Mouse (Mus musculus) left cerebral cortex, adult 8-10 months (tissue): ENCODE data around the gene Dyrk4. TPM values are rescaled to one million over a fixed set of nuclear protein-coding genes. Genes with fewer than 3 reads are reported as not detected.

Source experiments
- DNase-seq, 2 experiments: peaks; one replicate each; pipeline ENCODE4 v3.0.0; 2022; ENCODE audit warnings: low spot score in 2 of 2
- total RNA-seq, 4 experiments: library from RNA; stranded (reverse); gene quantifications; 2 replicates each; pipeline ENCODE4 v1.2.4; 2022

Gene Dyrk4
- under 1 TPM in 3 of 4 experiments, not detected in 1; 0.30 to 0.49 (median 0.41) TPM for total RNA-seq

DNA sequence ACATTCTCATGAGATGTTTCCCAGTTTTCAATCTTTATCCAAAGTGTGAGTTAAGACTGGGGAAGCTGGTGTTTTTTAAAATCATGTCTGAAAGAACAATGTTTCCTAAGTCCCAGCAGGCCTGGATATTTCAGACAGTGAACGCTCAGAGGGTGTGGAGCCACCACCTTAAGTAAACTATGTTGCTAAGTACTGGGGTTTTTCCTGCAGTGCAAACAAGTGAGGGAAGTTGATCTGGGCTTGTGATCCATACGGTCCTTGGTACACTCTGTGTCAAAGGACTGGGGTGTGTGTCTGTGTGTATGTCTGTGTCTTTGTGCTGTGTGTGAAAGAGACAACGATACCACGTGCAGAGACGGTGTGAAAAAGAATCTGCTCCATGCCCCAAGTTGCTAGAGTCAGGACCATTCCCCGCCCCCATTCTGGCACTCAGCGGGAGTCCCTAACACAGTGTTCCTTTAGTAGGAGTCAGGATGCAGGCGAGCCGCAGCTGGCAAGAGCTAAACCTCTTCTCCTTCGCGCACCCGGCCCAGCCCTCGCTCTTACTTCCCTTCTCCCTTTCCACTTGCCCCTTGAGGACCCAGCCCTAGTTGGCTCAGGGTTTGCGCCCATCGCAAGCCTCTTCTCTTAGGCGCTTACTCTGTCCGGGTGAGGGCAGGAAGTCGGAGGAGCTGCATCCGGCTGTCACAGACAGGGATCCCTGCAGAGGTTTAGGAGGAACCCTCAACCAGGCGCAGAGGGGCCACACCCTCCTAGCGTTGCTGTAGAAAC lies at the start of gene Dyrk4:
TSS of gene Dyrk4 (minus strand) at position 729 of the 771 bp plus-strand sequence.
- no peak for DNase-seq

DNA sequence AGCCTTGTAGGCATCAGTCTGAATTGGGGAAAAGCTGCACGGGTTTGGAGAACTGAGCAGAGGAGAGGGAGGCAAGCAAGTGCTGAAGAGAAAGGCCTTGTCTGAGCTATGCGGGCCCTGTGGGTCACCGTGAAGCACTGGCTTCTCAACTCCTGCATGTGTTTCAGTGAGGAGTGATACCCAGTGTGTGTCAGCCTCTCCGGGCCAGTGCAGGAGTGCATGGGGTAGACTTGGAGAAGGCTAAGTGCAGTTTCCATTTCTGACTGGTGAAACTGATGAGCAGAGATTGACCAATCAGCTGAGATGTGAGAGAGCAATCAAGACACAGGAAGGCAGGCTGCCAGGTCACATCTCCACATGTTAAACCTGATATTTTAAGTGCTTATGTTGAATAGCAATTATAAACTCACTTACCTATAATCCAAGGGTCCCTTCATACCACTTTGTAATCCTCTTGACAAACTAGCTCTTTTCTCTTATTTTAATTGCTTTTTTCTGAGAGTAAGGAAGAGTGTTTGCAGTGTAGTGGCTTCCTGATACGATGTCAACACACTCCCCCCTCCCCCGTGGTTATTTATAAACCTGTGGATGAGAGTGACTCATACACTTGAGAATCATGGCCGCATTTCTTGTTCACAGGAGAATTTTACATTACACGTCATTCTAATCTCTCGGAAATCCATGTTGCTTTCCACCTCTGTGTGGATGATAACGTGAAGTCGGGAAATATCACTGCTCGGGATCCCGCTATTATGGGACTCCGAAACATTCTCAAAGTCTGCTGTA lies 44.8 kb upstream of the Dyrk4 start:
- no peak for DNase-seq

DNA sequence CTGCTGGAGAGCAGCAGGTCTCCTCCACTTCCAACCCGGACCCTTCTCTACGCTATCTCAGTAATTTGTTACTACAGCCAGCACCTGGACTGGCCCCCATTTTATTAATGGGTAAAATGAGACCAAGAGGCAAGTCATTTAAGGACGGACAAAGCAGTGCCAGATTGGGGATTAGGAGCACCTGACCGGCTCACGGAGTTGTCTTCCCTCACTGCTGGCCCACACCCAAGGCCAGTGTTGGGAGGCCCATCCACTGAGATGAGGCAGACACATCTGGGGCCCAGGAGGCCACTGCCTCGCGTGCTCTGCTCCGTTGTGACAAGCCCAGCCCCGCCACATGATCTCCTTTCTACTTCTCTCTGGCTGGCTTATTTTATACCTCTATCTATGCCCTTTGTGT lies 41.8 kb upstream of the Dyrk4 start:
- DNase-seq: no peak

DNA sequence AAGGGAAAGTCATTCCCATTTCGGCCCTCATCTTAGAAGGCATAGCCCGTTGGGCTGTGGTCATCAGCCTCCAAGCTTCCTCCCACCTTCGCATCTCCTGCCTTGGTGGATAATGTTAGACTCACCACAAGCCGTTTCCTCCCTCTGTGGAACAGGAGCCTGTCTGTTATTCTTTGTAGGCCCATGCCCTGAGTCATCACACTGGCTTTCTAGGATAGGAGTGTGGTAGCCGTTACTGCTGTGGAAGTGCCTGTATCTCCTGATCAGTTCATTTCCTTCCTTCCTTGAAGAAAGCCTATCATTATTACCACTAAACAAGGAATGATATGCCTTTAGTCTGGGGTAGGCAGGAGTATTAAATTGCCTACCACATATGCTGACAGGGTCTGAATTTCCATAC lies 41.1 kb upstream of the Dyrk4 start:
- no peak for DNase-seq

DNA sequence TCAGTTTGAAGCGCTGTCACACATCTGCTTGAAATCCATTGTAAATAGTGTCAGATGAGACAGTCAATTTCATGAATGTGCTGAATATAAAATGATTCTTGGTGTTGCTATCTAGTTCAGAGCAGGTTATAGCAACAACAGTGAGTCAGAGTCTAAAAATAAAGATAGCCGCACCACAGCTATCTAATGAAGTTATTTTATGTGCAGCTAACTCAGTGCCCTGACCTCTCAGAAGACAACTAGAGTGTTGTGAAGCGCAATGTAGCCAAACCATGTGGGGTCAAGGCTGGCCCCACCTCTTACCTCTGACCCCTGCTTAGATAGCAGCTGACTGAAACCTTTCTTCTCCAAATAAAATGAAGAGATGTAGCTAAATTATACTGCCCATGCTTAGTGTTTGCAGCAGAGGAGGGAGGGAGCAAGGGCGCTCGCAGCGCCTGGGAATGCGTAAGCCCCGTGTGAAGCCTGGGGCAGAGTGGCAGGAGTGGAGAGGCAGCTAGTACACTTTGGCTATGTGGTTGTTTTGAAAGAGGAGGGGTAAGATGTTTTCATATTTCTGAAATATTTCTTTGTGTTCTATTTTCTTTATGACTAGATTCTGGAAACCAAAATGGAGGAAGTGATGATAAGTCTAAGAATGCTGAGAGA lies 39.9 kb upstream of the Dyrk4 start:
- DNase-seq: no peak

DNA sequence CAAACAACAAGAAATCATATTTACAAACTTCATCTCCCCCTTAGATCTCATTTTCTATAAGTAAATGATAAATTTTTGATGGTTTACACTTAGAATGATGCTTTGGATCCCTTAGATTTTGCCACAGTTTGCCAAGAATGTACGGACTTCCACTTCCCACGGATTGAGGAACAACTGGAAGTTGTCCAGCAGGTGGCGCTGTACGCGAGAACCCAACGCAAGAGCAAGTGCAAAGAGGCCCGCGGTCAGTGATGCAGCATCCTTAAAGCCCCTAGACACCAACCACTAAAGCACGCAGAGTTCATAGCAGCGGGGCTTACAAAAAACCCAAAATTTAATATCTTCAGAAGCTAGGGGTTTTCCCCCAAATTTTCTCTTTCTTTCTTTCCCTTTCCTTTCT lies 34.1 kb upstream of the Dyrk4 start:
- peak in 1 of 2 experiments; percentile 63 for DNase-seq

DNA sequence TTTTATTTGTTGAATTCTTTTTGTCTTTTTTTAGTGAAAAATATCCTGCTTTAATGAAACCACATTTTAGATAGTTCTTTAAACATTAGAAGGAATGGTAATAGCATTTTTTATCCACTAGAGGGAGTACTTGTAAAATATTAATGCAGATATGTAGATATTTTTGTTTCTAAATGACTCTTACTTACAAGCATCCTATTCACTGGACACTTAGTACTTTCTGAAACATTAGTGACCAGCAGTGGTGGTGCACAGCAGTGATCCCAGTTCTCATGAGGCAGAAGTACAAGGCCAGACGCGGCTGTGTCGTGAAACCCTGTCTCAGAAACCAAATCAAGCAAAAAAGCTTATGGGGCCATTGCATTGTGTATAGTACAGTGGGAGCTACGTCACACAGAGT lies 26.7 kb upstream of the Dyrk4 start:
- DNase-seq: no peak

DNA sequence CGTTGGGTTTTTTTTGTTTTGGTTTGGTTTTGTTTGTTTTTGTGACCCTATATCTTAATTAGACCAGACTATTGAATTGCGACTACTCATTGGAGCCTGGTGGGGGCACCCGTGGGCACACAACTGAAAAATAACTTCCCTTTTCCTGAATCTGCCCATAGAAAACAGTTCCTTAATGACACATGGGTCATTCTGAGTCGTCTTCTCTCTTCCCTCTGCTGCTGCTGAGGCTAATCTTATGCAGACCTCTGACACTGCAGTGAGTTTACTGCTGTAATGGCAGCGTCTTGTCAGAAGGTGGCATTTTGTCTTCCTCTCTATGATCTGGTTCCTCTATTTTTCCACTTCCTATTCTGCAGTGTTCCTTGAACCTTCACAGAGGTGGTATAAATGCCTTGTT lies 18.8 kb upstream of the Dyrk4 start:
- DNase-seq: no peak

DNA sequence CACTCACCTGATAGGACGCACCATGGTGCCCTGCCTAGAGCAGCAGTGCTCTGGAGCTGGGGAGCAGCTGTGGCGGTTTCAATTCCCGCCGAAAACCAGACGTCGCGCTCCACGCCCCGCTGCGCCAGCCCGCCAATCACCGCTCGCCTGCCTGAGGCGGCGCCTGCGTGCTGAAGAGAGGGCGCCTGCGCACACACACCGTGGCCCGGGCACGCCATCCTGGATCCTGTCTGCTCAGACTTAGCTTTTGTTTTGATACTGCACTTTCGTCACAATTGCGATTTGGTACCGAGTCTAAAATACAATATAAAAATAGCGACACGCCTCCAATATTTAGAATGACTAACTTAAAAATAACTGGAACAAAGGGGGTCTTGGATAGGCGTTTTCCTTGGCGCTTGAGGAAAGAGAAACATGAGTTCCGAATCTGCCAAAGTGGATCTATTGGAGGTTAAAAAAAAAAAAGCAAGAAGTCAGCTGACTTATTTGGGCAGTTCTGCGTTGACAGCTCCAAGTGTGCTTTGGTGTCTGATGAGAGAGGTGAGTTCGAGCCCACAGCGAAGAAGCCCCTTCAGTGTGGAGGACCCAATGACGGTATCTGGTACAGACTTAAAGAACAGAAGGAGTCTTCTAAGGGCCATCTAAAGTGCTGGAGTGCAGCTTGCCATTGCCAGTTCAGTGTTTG lies 18.0 kb upstream of the Dyrk4 start, which contains the start of the genes Rad51ap1 and D6Wsu163e:
TSS of gene Rad51ap1 (minus strand) at position 101 of the 685 bp plus-strand sequence.
TSS of gene D6Wsu163e (plus strand) at position 476 of the 685 bp plus-strand sequence.
- peak; percentile 92 to 94 for DNase-seq

DNA sequence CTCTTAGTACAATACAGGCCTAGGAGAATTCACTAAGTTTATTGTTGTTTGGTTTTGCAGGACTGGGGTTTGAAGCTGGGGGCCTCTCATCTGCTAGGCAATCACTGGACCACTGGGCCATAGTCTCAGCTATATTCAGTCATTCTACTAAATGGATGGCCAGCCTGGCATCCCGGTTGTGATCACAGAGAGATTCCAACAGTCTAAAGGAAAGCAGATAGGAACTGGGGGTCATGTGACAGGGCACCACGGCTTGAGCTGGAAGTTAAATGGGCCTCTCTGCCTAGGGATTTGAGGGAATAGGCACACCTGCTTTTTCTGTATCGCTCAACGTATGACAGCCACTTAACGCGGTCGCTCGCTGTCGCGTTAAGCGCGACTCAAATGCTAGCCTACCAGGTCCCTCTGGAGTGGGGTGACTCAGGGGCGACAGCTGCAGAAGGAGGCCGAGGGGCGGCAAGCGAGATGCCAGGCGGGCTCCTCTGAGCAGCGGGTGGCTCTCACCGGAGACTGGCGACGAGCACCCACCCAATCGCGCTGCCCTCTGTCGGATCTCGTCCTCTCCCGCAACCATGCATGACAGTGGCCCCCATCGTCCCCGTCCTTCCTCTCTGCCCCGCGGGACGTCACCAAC lies 17.3 kb upstream of the Dyrk4 start:
- no peak for DNase-seq

DNA sequence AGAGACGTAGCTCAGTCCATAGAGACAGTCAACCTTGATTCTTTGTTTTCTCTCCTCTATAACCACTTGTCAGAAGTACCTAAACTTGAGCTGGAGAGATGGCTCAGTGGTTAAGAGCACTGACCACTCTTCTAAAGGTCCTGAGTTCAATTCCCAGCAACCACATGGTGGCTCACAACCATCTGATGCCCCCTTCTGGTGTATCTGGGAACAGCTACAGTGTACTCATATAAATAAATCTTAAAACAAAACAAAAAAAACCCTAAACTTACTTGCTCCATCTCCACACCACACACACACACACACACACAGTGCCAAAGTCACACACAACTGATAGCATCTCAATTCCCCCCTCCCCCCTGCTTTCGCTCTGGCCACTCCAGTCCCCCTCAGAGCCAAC lies 16.4 kb upstream of the Dyrk4 start:
- DNase-seq: no peak

DNA sequence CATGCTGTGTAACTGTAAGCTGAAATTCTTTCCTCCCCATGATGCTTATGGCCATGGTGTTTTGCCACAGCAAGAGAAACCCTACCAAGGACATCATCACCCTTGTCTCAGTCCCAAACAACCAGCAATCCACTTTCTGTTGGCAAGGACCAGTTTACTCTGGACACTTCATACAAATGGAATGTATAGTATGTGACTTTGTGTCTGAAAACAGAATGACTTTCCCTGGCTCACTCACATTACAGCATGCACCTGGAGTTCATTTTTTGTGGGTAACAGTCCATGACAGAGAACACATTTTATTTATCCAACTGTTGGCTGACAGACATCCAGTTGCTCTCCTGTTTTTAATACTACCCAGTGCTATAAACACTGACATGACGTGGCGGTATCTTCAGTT lies 11.3 kb upstream of the Dyrk4 start:
- DNase-seq: no peak

DNA sequence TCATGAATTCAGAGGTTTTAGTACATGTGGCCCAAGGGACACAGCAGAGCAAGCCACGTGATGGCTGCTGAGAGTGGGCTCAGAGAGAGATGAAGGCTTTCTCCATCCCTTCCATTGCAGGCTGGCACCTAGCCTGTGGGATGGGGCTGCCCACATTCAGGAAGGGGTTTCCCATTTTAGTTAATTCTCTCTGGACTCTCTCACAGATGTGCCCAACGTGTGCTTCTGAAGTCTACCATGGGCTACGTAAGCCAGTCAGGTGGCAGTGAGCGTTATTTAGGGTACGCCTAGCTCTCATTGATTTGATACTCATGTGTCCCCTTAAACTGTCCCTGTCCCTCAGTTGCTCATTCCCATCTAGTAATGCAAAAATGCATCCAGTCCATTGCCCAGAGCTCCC lies 6.7 kb downstream of the Dyrk4 start:
- no peak for DNase-seq

DNA sequence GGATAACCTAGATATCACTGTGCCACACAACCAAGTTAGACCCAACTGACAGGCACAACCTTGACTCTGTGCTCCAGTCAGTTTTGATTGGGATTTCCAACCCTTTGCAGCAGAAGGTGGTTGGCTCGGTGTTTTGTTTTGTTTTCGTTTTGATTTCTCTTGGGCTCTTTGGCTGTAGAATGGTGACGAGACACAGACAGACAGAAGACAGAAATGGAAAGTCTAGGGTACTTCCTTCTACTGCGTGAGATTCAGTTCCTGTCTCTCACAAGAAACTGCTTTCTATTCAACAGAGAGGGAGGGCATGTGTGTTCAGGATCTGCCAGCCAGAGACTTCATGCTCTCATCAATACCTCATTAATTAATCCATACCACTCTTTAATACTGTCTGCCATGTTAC lies 10.9 kb downstream of the Dyrk4 start:
- no peak for DNase-seq

DNA sequence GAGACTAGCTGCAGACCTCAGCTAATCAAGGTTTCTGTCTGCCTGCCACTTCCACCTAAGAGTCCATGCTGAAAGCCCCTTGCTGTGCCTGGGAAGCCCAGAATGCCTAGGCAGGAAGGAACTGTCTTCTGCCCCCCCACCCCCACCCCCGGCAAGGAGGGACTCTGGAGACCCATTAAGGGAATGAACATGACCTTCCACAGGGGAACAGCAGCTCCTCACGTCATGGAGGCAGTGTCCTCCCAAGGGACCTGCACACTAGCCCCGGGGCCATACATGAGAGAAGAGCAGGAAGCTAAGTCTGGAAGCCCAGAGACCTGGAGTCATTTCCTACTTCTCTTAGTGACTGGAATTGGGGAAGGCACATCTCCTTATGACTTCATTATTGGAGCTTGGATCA lies 13.8 kb downstream of the Dyrk4 start:
- no peak for DNase-seq

DNA sequence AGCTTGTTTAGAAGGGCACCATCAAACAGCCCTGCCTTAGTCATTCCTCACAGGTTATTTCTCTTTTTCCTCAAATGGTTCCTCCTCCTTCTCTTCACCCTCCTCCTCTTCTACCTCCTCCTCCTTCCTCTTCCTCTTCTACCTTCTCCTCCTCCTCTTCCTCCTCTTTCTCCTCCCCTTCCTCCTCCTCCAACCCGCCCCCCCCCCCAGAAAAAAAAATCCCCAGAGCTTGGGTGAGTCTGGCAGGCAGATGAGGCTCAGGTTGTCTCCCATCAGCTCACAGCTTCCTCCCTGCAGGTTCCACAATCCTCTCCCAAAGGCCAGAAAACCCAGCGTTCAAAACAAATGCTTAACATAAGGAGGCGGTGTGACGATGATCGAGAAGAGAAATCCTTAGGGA lies 14.3 kb downstream of the Dyrk4 start:
- DNase-seq: no peak

DNA sequence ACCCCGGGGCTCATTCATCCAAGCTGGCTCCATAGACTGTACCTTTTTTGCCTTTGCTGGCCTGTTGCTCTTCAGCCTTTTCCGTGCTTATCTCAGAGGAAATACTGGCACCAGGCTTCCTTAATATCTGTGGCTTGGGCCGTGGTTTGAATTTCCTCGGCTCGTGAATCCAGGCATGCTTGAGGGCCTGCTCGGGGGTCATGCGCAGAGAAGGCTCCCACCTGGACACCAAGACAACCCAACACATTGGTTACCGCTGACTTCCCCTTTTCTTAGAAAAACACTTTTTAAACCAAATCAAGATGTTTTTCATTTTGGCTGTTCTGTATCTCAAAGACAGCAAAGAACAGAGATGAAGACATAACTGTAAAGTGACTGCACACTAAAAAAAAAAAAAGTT lies 44.5 kb downstream of the Dyrk4 start:
- DNase-seq: no peak

DNA sequence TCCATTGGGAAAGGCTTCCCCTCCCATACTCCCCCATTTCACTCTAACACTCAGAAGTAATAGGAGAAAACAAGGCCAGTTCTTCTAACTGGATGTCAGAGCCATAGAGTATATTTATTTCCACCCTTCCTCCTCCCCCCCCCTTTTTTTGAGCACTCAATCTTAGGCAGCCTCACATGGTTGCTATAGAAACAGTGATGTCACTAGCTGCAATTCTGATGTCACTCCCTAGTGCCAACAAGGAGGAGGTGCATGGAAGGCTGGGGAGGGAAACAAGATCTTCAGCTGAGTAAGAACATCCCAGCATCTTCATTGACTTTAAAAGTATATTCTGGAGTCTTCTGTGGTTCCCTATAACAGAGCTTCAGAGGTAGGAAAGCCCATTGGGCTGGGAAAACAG lies 68.8 kb downstream of the Dyrk4 start, which contains the start of gene Akap3:
TSS of gene Akap3 (plus strand) at position 218 of the 400 bp plus-strand sequence.
- no peak for DNase-seq

DNA sequence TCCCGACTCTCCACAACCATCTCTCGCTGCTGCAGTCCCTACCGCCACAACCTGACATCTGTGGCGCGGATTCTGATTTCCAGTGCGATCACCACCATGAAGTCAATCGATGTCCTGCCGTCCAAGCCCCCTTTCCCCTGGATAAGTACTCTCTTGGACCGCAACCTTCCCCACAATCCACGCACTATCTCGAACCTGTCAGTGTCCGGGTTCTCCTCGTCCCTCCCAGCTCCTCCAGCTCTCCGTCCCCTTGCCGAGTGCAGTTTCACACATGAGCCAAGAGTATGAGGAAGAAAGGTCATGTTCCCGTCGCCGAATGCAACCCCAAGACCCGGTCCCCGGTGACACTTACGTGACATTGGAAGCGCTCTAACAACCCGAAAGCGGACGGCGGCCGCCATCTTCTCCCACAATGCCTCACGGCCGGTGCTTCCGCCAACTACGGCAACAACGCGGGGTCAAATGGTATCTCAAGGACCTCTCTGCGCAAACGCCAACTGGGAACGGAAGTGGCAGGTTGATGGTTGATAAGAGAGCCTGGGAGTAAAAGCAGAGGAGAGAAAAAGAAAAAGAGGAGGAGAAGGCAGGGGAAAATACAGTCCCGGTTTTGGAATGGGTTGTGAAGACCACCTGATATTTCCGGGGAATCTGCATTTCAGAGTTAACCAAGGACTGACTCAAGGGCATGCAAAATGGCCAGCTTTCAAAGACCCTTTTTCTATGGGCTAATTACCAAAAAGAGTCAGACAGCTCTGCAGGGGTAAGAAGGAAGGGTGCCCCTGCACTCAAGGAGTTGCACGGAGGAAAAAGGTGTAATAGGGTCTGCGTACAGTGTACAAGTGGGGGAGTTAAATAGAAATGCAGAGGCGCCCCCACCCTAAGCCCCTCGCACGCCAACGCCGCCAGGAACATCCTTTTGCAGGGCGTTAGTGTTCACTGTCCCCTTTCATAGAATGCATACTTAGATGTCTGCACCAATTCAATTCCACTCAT lies 72.6 kb downstream of the Dyrk4 start, which contains the start of gene Ndufa9:
TSS of gene Ndufa9 (minus strand) at position 425 of the 993 bp plus-strand sequence.
- peak; percentile 92 to 99 for DNase-seq

DNA sequence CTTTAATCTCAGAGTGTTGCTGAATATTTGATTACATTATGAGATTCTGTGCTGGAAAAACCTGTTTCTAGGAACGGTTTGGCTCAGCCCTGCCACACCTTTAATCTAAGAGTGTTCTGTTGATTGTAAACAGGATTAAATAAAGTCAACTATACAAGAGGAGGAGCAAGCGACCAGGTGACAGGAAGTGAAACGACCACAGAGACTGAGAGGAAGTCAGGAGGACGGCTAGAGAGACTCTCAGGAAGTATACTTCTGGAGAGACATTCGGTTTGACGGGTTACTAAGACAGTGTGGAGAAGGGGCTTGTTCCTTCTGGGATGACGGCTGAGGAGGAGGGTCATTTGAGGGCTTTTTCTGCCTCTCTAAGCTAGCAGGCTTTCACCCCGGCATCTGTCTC lies 85.0 kb downstream of the Dyrk4 start:
- DNase-seq: no peak
